Mouse (Mus musculus) skeletal muscle tissue, adult 2 months (tissue): Measurements from ENCODE around the gene Nkx1-2.

Experiments used
- DNase-seq: peaks from one replicate; pipeline ENCODE4 v3.0.0-alpha.2; 2012; ENCODE audit warnings: low read depth, low spot score

Gene Nkx1-2

GRCm38 (mm10) chr7:132599071-132599975, at the start of gene Nkx1-2:
Gene Nkx1-2, minus strand, starts transcription at chr7:132599637.
- no peak for DNase-seq

GRCm38 (mm10) chr7:132646514-132646913, 47.1 kb upstream of the Nkx1-2 start:
- DNase-seq = no peak

- no peak for DNase-seq
Measured at GRCm38 (mm10) chr7:132644605-132645279, 45.3 kb upstream of the Nkx1-2 start.

GRCm38 (mm10) chr7:132641606-132642005, 42.2 kb upstream of the Nkx1-2 start:
- no peak for DNase-seq

- DNase-seq = no peak
Measured at GRCm38 (mm10) chr7:132640946-132641345, 41.5 kb upstream of the Nkx1-2 start.

GRCm38 (mm10) chr7:132638446-132639087, 39.1 kb upstream of the Nkx1-2 start:
- peak; percentile 72 for DNase-seq

- DNase-seq = no peak
Measured at GRCm38 (mm10) chr7:132637292-132637691, 37.9 kb upstream of the Nkx1-2 start.

- no peak for DNase-seq
Measured at GRCm38 (mm10) chr7:132631313-132631712, 31.9 kb upstream of the Nkx1-2 start.

- DNase-seq = peak; percentile 85
Measured at GRCm38 (mm10) chr7:132627448-132627847, 28.0 kb upstream of the Nkx1-2 start.

GRCm38 (mm10) chr7:132626174-132626573, 26.7 kb upstream of the Nkx1-2 start:
- no peak for DNase-seq

GRCm38 (mm10) chr7:132624161-132624560, 24.7 kb upstream of the Nkx1-2 start:
- no peak for DNase-seq

GRCm38 (mm10) chr7:132619975-132620918, 20.8 kb upstream of the Nkx1-2 start:
- DNase-seq = no peak

- DNase-seq = no peak
Measured at GRCm38 (mm10) chr7:132619549-132619948, 20.1 kb upstream of the Nkx1-2 start.

GRCm38 (mm10) chr7:132617021-132617564, 17.7 kb upstream of the Nkx1-2 start:
- DNase-seq = no peak

- DNase-seq = no peak
Measured at GRCm38 (mm10) chr7:132616391-132616790, 17.0 kb upstream of the Nkx1-2 start.

GRCm38 (mm10) chr7:132615346-132615745, 15.9 kb upstream of the Nkx1-2 start:
- no peak for DNase-seq

- DNase-seq = no peak
Measured at GRCm38 (mm10) chr7:132611530-132611929, 12.1 kb upstream of the Nkx1-2 start.

GRCm38 (mm10) chr7:132610468-132611318, 11.3 kb upstream of the Nkx1-2 start, which contains the start of gene Lhpp:
Gene Lhpp, plus strand, starts transcription at chr7:132610638.
- peak; percentile 68 for DNase-seq

GRCm38 (mm10) chr7:132608316-132609020, 9.0 kb upstream of the Nkx1-2 start:
- DNase-seq = no peak
